Mouse (Mus musculus): ENCODE data around the gene Ano6.
A peak's percentile ranks its signal among the peaks of the same experiment; 100 is the strongest.

Ano6 gene

DNA sequence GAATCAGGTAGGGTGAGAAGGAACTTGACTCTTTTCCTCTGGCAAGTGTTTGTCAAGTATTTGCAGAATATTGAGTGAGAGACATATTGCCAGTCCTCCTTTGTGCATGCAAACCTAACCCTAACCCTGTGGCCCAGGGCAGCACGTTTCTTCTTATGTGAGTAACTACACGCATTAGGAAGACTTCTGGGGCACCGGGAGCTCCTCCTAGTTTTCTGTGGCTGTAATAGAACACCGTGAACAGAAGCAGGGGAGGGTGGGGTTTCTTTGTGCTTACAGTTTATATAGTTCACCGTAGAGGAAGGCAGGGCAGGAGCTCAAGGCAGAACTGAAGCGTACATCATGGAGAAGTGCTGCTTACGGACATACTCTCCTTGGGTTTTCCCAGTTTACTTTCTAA lies 65.3 kb downstream of the Ano6 start:
- no peak for DNase-seq (ENCODE audit: low spot score in 2 of 2)

DNA sequence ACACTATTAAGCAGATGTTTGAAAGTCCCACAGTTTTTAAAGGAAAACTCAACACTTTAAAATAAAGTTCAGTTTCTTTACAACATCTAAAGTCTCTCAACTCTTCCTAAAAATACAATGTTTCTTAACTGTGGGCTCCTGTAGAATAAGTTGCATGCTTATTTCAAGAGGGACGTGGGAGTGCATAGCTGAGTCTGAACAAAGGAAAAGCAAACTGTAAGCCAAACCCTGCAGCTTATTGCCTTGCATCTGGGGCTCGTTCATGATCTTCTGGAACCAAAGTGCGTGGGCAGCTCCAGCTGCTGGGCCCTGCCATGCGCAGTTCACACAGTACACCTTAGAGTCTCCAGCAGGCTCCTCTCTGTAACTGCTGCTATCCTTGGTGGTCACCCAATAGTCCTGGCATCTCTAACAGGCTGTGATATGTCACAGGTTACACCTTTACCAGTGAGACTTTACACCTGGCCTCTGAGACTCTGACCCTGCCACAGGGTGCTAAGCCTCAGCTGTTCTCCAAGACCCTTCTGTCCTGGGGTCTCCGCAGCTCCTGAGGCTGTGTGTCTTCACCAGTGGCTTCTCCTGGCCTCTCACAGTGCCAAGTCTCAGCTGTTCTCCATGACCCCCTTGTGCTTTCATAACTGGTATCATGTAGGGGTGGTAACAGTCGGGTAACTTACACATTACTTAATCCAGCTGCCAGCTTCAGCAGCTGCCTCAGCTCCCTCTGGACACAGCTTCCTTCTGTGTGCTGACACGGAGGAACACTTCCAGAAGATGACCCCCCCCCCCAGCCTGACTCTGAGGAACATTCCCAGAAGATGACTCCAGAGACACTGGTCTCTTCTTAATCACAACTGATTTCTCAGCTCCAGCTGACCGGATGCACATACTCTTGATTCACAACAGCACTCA lies 66.3 kb downstream of the Ano6 start:
- DNase-seq (ENCODE audit: low spot score in 2 of 2), result no peak

DNA sequence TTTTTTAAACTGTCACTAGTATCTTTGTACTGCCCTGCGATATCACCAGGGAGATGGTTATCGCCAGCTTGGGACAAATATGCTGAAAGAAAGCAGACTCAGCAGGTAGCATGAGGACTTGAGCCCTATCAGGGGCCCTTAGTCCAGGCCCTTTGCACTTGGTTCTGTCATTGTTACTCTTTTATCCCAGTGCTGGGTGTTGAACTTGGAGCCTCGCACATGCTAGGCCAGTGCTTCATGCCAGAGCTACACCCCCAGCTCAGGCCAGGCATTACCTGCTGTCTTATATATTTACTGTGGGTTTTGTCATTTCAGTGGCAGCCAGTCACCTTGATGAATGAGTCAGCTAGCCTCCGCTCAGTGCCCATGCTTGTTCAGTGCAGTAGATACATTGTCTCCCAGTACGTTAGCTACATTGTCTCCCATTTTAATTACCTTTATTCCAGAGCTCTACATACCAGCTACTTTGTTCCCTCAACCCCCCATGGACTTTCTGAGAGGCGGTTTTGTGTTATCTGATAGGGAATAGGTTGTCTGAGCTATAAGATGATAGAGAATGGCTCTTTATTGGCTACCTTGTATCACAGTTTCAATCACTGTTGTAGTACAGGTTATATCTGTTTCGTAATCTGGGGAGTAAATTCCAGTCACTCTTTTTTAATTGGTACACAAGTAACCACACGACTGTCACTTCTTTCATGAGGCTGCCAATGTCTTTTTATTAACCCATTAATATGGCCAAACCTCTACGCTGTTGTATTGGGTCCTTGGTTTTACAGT lies 68.4 kb downstream of the Ano6 start:
- no peak for DNase-seq (ENCODE audit: low spot score in 2 of 2)

DNA sequence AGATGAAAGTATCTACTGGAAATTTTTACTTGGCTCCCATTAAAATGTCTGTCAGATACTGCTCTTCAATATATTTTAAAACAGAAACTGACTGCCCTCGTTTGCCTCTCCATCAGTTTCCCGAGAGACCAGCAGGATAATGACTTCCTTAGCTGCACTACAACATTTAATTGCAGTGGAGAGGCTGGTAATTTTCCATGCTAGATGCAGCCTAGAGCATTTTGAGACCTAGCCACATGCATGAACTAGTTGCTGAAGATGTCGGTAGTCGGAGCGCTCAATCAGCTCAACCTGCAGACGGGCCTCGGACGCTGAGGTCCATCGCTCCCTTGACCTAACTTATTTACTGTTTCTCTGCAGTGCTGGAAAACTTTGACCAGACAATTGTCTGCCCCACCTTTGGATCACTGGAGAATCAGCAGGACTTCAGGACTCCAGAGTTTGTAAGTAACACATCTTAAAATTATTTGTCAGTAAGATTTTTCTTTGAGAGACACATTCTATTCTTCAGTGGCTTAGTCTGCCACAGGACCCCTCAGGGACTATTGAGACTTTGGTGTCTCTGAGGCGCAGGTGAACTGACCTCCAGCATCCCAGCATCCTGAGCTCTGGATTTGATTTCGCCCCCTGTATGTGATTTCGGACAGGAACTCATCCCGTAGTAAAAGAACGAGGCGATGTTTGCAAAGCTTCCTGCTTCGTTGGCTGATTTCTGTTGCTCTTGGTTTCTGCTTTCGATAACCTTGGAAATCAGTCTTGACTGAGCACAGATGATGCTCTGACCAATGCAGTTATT lies 73.4 kb downstream of the Ano6 start:
- DNase-seq (ENCODE audit: low spot score in 2 of 2), result no peak

DNA sequence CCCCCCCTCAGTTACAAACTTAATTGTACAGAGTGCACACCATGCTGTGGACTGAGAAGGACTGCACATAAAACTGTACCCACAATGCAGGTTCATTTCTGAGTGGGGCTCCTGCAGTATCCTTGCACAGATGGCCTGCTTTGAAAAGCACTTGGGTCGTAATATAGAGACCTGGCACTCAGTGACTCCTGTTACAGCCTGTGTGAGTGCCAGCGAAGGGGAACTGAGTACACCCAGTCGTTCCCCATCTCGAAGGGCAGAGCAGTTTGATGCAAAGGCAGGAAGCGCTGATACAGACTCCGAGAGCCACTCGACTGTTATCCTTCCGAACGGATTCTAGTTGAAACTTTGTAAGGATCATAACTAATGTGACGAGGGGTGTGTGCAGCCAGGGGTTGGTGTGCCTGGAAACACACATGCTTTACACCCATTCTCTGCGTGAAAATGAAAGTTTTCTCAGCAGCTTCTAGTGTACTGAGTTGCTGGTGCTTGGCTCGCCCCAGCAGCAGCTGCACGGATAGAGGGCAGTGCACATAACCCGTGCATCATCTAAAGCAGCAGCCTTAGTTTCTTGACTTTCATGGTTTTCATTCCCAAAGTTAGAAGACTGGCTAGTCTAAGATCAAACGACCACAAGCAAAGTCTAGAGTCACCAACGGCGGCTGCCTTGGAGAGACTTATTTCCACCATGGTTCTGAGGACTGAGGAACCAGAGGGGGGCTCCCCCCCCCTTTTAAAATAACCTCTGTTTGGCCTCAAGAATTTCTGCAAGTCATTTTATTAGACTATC lies 74.9 kb downstream of the Ano6 start:
- no peak for DNase-seq (ENCODE audit: low spot score in 2 of 2)

DNA sequence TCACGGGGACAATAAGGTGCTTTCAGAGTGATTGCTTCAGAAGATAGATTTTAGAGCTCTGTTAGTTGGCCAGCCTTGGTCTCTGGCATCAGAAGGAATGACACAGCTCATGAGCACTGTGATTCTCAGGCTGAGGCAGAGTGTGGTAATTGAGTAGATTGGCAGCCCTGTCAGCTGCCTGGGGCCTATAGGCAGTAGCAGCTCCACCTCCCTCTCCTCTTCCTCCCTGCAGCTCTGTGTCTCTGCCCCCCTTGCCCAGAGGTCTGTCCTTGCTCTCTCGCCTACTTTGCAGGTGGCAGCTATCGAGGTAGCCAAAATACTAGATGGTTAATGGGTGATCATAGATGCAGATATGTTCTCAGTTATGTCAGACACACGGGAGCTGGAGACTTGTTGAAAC lies 77.5 kb downstream of the Ano6 start:
- no peak for DNase-seq (ENCODE audit: low spot score in 2 of 2)

DNA sequence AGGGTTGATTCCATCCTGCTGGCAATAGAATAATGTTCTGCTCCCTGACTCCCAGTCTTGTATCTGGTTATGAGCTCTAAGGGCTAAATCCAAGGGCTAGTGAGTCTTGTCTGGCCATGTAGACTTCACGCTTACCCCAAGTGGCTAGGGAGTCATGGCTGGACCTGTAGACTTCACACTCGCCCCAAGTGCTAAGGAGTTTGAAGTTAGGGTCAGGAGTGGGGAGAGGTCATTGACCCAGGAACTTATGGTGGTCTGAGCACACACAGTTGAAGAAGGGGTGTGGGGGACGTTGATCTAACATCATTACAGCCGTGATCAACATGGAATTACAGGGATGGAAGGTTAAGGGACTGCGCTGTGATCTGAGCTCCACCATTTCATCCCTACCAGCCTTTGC lies 79.0 kb downstream of the Ano6 start:
- DNase-seq (ENCODE audit: low spot score in 2 of 2), result no peak

DNA sequence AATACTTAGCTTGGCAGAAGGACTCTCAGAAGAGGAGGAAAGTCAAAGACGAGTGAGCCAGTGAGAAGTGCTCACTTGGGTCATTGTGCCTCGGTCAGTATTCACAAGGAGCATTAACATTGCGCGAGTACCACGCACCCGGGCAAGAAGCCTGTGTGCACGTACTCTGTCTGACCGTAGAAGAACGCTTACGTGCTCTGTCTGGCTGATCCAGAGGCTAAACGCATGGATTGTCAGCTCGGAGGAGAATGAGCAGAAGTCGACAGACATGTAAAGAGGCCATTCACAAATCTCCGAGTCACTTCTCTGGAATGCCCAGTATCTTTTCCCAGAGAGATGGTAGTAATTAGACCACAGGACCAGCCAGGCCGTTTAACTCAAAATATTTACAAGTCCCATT lies 81.0 kb downstream of the Ano6 start:
- DNase-seq (ENCODE audit: low spot score in 2 of 2), result no peak

DNA sequence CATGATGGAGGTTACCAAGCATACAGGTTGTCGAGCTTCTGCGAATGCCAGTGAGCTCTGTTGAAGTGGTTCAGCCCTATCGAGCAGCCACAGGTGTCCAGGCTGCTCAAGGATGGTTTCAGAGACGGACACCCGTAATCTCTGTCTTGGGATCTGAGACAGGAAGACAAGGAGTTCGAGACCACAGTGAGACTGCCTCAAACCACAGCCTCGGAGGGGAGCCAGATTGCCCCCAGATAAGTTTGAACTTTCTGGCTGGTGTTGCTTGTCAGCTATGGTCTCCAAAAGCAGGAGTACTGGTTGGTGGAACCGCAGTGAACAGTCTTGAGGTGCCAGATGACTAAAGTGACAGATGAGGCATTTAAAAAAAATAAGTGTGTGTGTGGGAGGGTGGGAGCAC lies 81.8 kb downstream of the Ano6 start:
- DNase-seq (ENCODE audit: low spot score in 2 of 2), result no peak

DNA sequence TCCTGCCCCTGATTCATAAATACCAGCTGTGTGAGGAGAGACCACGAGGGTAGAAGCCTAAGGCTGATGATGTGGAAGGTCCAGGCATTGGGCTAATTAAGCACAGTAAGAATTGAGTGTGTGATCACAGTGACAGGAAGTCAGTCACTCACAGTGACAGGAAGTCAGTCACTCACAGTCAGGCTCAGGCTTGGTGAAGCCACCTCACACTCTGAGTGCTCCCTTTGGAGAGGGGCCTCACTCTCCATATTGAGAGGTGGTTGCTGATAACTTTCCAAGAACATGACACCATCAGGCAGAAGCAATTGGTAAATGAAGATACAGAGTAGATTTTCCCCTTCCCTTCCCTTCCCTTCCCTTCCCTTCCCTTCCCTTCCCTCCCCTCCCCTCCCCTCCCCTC lies 82.6 kb downstream of the Ano6 start:
- DNase-seq (ENCODE audit: low spot score in 2 of 2), result no peak

DNA sequence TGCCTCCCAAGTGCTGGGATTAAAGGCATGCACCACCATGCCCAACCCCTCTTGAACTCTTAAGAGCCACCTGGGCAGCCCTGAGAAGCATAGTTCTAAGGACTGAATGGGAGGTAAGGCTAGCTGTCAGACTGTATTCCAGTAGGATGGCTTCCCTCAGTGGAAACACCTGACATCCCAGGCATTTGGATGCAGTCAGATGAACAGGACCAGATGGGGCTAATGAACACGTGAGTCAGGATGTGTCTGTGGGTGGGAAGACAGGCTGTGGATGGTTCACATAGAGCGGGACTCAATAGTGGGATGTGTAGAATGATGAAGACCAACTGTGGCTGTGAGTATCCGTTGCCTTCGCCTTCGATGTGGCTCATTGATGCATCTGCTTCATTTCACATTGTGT lies 83.6 kb downstream of the Ano6 start:
- no peak for DNase-seq (ENCODE audit: low spot score in 2 of 2)

DNA sequence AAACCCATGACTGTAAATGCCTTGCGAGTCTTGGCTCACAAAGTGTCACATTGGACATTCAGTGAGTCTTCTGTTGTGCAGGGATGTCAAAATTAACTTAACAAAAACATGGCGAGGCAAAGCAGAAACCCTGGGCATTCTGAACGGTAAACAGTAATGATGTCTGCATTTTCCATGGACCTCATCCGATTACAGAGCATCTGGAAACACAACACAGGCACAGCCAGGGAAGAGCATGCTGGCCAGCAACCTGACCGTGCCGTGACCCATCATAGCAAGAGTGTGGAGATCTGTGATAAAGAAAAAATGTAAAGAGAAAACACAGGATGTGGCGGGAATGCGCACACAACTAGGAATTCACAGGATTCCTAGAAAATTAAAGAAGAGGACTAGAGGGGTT lies 84.1 kb downstream of the Ano6 start:
- no peak for DNase-seq (ENCODE audit: low spot score in 2 of 2)

DNA sequence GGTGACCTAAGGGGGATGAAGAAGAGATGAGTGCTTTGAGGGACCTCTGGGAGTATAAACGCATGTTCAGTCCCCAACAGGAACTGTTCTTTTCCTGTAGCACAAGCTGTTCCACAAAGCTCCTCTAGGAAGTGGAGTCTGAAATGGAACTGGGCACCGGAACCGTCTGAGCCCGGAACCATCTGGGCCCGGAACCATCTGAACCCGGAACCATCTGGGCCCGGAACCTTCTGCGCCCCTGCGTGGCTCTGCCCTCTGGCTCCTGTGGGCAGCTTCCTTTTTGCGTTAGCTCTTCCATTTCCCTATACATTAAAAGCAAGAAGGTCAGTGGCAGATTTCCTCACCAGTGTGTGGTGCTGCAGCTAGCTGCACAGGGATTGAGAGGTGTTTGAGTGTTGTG lies 85.3 kb downstream of the Ano6 start:
- DNase-seq (ENCODE audit: low spot score in 2 of 2), result no peak

DNA sequence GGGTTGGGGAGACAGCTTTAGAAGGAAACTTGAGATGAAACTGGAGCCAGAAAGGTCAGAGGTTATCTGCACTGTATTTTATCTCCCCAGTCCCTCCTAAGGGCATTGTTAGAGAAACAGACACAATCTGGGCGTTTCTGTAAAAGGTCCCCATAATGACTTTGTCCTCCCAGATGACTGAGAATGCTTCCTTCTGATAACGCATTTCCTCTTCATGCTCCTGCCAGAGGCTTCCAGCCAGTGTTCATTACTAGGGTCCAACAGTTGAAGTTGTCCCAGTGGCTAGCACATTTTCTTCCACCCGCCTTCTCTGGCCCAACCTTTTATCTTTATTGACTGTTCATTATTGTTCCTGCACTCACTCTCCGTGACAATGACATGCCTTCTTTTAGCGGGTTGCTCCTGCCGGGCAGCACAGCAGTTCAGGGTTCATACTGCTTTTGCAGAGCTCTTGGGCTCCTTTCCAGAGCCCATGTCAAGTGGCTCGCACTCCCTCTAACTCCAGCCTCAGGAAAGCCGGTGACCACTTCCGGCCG lies 90.0 kb downstream of the Ano6 start:
- DNase-seq (ENCODE audit: low spot score in 2 of 2), result no peak

DNA sequence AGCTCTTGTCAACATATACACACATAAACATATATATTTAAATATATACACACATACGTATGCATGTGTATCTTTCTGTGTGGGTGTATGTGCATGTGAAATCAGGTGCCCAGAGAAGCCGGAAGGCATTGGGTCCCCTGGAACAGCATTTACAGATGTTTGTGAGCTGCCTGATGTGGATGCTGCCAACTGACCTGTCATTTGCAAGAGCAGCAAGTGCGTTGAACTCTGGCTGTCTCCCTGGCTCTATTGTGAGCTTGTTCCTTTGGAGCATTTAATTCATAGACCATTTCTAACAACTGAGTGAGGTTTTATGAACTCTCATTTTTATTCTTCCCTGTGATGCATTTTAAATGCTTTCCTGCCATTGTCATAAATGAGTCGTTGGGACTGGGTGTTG lies 91.8 kb downstream of the Ano6 start:
- no peak for DNase-seq (ENCODE audit: low spot score in 2 of 2)

DNA sequence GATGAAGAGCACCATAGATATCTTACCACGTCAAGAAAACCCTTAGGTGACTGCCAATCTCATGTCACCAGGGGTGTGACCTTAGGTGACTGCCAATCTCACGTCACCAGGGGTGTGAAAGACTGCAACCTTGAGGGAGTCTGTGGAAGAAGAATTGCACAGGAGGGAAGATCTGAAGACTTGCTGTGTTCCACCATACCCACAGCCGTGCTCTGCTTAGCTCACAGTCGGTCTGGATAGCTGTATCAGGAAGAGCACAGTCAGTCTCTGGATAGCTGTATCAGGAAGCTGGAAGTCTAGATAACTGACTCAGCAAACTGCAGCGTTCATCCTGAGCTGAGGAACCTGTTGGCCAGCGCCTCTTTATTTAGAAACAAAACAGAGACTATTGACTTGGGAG lies 92.9 kb downstream of the Ano6 start:
- peak; percentile 58 to 71 for DNase-seq (ENCODE audit: low spot score in 2 of 2)

DNA sequence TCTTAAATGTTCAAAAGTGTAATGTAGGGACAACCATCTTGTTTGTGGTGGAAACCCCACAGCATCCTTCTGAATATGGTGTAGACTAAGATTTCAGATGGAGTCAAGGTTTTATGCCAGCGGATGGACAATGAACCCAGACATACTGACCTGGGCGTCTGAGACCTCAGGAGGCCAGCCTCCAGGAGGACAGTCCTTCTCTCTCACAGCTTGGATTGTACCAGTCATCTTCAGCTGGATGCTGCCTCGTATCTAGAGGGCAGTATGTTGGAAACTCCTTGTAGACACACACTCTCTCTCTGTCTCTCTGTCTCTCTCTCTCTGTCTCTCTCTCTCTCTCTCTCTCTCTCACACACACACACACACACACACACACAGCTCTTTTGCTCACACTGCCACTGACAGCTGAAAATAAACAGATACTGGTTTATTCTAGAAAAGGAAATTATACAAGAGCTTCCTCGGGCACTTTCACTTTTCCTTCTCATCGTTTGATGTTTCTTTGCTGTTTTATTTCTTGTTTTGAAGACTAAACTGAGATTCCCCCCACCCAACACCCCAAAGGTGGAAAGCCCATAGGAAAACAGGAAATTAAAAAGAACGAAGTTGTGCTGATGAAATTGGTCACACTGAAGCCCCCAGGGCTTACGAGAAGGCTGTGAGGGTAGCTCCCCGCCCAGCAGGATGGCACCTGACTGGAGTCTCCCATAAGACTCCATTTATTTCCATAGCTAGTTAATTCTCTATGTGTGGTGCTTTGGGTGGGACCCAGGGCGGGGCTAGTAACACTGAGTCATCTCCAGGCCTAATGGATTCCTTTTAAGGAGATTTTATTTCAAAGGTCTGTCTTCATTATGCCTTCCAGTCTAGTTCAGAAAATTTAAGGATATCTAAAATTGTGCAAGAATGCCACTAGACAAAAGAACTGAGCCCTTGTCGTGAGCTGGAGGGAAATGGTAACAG lies 94.3 kb downstream of the Ano6 start:
- DNase-seq (ENCODE audit: low spot score in 2 of 2), result peak in 1 of 2 experiments; percentile 36

DNA sequence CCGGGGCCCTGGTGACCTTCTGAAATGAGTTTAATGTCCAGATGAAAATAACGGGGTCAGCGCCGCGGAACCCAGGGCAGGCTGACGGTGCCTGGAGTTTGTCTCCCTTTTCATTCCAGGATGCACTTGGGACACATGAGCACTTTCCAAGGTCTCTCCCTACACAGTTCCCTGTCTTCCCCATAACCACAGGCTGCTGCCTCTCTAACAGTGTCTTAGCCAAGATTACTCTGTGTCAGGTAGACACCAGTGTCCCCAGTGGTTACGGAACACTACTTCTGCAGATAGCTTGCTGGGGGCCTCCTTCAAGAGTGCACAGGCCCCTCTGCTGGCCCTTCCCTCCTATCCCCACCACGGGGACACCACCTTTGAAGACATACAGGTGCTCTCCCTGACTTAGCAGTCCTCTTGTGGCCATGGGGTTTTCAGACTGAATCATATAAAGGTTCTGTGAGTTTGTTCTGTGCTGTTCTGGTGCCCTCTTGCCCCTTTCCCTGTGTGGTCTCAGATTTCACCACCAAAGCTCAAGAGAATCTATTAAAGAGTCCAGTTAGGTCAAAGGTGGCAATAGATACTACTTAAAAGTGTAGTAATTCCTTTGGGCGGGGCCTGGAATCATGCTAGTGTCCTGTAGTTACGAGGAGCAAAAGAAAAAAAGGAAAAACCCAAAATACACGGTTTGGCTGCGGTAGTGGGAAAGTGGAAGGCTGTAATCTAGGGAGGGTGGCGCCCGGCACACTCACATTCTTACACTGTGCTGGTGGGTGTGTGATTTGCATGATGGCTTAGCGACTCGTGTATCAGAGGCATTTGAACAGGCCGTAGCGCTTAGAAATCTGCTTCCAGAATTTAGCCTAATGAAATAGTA lies 95.5 kb downstream of the Ano6 start:
- DNase-seq (ENCODE audit: low spot score in 2 of 2), result no peak

DNA sequence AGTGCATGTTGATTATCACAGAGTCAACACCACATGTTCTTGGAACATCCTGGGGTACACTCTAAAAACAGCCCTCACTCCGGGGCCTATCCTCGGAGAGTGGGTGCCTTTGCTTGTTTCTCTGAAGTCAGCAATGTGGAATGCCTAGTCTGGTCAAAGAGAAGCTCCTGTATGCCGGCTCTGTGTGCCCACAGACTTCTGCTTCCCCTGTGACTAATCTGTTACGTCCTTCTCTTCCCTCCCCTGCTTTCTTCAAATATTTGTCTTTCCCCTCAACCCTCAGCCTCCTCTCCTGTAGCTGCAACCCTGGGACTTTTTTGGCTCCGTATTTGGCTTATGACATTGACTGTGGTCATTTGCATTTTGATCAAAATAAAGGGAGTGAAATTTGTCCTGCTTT lies 96.7 kb downstream of the Ano6 start:
- DNase-seq (ENCODE audit: low spot score in 2 of 2), result no peak
